Mouse (Mus musculus) adrenal gland, postnatal 4 days (tissue): ENCODE measurements around the gene Borcs7. TPM values are rescaled to one million over a fixed set of nuclear protein-coding genes. Genes with fewer than 3 reads are reported as not detected.

ENCODE experiments used
- DNase-seq, 2 experiments: peaks; one replicate each; pipeline ENCODE4 v3.0.0; 2021 to 2022; ENCODE audit warnings: low spot score in 2 of 2, mixed read lengths in 2 of 2
- total RNA-seq, 2 experiments: library from RNA; stranded (reverse); gene quantifications; 2 replicates each; pipeline ENCODE4 v1.2.3; 2021

Borcs7 gene
- total RNA-seq, 2 experiments from 2014 or later, result 16.2 to 20.9 TPM

- DNase-seq, result no peak
These were observed 27.5 kb upstream of the Borcs7 start for GRCm38 (mm10) chr19:46662214-46662613.

- no peak for DNase-seq
These were observed 26.9 kb upstream of the Borcs7 start for GRCm38 (mm10) chr19:46662784-46663183.

DNA sequence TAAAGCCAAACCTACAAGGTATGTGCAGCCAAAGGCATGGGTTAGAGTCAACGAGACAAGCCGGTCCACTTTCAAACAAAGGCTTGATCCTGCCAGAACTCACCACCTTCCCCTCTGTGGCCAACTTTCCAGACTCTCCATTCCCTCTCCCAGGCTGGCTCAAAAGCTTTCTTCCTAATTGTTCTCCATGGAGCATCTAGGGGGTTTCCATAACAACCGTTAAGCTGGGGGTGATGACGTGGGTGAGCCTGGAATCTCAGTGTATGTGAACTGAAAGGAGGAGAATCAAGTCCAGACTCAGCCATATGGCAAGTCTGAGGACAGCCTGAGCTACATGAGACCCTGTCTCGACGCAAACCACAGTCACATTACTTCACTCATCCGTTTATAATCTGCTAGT, 24.2 kb upstream of the Borcs7 start:
- DNase-seq, result no peak

DNA sequence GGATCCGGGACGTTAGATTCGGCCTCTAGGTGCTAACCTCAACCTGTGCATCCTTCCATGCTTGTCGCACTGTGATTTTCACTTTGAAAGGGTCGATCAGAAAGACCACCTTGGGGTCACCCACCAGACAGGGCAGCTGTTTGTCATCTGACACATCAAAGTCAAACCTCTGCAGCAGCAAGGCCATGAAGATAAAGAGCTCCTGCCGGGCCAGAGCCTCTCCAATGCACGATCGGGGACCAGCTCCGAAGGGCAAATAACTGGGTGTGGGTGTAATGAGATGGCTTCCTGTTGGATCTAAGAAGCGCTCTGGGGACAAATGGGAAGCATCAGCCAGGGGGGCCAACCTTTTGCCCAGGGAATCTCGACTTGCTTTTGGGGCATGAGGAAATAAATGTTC, 22.4 kb upstream of the Borcs7 start:
- no peak for DNase-seq

GRCm38 (mm10) chr19:46668263-46668662, 21.4 kb upstream of the Borcs7 start:
- no peak for DNase-seq

GRCm38 (mm10) chr19:46669802-46670201, 19.9 kb upstream of the Borcs7 start:
- no peak for DNase-seq

GRCm38 (mm10) chr19:46670691-46671090, 19.0 kb upstream of the Borcs7 start:
- DNase-seq, result no peak

DNA sequence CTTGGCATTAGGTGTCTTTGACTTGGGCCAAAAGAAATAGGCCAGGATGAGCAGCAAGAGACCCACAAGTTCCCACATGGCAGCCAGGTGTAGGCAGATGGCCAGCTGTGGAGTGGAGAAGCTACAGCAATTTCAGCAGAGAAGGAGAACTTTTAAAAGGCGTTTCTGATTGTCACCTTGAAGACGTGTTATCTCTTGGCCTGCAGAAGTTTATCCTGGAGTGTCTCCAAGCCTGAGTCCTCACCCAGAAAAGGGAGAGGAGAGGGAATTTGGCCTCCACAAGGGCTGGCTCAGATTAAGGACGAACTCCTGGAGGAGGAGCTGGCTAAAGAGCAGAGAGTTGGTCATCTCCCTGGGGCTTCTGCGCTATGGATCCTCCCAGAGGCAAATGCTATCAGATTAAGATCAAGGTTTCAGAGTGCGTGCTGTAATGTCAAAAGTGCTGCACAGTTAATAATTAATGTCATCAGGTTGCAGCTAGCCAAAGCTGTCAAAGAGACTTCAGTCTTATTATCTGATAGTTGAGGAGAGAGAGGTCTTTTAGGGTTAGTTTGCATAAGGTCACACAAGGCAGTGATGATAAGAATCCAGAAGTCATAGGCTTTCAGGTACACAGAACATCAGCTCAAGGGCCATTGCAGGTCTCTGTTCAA, 16.8 kb upstream of the Borcs7 start, which contains the start of gene Cyp17a1:
TSS of gene Cyp17a1 (minus strand) at position 407 of the 653 bp plus-strand sequence.
- DNase-seq, result no peak

DNA sequence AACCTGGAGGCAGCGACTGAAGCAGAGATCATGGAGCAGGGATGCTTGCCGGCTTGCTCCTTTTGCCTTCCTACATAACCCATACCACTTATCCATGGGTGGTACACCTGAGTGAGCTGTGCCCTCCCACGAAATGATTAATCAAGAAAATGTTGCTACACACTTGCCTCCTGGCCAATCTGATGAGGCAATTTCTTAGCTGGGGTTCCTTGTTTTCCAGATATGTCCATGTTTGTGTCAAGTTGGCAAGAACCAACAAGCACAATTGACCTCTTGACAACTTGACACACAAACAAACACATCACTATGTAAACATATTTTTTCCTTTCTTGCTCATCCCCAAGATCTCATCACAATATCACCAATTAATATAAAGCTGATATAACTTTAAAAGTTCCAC, 14.1 kb upstream of the Borcs7 start:
- no peak for DNase-seq

GRCm38 (mm10) chr19:46679720-46680383, 9.9 kb upstream of the Borcs7 start:
- DNase-seq, result no peak

DNA sequence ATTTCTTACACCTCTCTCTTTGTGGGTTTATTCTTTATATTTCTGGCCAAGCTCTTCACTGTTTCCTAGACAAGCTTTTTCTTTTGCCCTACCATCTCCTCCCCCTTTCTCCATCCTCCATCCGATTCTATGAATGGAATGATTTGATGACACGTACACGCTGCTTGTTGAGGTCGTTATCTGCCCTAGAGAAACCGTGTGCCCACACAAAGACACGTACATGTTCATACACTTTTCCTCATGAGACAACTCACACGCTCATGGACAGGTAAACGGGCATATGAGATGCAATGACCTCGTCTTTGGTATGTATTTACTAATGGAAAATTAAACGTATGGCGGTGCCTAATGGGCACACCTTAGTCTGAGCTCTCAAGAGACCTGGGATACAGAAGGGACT, 681 bp downstream of the Borcs7 start:
- DNase-seq, result no peak

DNA sequence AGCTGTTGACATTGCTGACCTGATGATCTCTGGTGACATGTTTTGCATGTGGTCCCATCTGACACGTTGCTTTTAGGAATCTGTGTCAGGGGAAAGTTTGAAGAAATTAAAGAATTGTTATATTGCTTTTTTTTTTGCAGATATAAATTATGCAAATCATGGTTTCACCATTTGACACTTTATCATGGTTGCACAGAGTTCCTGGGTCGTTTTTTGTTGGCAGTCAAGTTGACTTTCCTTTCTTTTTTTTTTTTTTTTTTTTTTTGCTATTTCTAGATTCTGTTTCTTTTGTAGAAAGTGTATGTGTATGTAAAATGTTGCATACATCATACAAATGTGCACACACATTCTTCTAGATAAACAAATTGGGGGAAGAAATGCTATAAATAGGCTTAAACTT, 1.4 kb downstream of the Borcs7 start:
- no peak for DNase-seq

DNA sequence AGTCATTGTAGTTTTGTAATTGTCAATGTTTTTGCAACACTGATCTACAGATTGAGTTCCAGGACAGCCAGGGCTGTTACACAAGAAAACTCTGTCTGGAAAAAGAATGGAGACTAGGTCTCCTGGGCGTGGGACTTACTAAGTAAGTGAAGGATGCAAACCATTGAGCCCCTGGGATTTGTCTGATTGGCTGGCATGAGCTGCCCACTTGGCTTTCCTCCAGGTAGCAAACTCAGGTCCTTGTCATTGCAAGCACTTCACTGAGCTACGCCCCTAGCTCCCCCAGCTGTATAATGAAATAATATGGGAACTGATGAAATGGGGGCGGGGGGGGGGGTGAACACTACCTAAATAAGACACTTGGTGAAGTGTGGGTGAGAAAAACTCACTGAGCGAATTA, 3.4 kb downstream of the Borcs7 start:
- no peak for DNase-seq

- no peak for DNase-seq
These were observed 6.8 kb downstream of the Borcs7 start for GRCm38 (mm10) chr19:46696482-46696881.

- no peak for DNase-seq
These were observed 7.2 kb downstream of the Borcs7 start for GRCm38 (mm10) chr19:46696943-46697342.

DNA sequence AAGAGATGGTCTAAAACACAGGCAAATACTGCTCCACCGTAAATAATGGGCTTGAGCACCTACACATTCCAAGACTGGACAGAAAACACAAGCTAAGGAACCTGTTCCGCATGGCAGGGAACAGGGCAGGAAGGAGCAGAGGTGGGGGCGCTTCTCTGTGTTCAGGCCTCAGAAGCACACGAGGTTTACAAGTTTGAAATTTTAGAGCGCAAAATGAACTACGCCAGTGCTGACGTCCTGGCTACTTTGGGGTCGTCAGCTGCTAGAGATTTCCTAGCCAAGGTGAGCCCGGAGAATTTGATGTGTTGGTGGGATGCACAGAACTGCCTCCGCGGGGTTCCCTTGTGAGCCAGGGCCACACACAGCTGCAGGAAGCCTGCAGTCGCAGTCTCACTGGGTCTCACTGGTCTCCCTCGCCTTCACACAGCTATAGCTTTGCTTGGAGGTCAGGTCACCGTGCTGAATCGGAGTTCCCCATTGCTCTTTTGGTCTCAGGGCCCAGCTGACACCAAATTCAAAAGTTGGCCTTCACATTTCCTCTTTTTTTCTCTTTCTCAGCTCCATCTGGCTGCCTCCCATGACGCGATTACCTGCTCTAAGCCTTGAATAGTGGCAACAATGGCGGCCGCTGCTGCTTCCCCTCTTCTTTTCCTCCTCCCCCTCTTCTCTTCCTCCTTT, 8.3 kb downstream of the Borcs7 start:
- no peak for DNase-seq

DNA sequence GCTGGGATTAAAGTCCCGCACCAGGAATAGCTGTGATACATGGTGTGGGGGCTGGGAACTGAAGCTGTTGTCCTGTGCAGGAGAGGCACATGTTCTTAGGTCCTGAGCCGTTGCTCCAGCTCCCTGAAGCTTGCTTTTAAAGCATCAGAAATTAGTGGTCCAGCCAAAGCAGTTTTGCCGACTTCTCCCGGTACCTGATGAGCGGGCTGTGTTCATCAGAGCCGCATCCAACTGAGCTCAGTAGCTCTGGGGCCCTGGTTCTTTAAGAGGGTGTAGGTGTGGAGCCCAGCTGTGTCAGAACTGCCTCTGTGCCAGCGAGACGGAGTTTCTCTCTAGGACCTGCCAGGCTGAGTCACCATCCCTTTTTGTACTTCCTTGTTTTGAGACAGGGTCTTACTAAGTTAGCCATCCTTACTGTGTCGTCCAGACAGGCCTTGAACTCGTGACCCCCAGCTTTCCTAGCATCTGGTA, 9.3 kb downstream of the Borcs7 start:
- DNase-seq, result no peak

- no peak for DNase-seq
These were observed 11.4 kb downstream of the Borcs7 start for GRCm38 (mm10) chr19:46701156-46701555.

- DNase-seq, result no peak
These were observed 16.2 kb downstream of the Borcs7 start for GRCm38 (mm10) chr19:46705779-46706495.

DNA sequence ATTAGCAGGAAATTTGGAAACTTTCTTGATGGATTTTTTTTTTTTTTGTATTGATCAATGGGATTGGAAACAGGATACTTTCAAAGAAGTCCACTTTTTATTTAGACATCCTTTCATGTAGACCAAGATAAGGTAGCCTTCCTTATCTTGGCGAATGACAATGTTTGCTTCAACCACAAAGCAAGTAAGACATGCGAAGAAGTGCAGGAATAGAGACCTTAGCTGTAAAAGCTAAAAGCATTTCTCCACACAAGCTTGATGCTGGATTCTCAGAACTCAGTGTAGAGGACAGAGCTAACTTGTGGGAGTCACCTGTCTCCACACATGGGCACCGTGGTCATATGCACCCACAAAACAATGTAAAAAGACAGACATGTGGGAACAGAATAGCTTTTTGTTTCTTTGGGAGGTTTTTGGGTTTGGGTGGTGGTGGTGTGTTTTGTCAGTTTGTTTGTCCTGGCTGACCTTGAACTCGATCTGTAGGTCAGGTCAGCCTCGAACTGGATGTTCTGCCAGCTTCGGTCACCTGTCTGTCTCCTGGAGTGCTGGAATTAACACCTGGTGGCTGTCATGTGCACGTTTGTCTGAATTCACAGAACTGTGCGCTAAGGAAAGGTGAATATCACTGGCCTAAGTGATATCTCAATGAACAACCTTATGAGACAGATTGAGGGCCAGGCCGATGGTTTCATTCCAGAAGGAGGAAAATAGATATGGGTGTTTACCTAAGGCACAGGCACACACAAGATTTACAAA, 17.0 kb downstream of the Borcs7 start:
- DNase-seq, result no peak
